Mouse (Mus musculus): ENCODE data around the gene Galk2.

- TF ChIP-seq POLR2A (IDR thresholded peaks at IDR 0.05; ENCODE audit: low read depth, low read length) (no peak), CTCF (conservative IDR thresholded peaks at IDR 0.05; ENCODE audit: insufficient read depth, insufficient read length, low read depth, low read length) (no peak)
Measured at GRCm38 (mm10) chr2:125895099-125895498, 36.2 kb downstream of the Galk2 start.

All from kidney, adult 2 months (tissue).